Mouse (Mus musculus) granulocyte monocyte progenitor cell, adult 5-6 weeks (primary cell): ENCODE data around the gene Ginm1. TPM values are rescaled to one million over a fixed set of nuclear protein-coding genes. Genes with fewer than 3 reads are reported as not detected.
"Not testable (repeated sequence)": the region's sequence is repeated elsewhere in the genome, so short reads cannot be mapped to it uniquely, and the experiment has no call there.

ENCODE experiments used
- ATAC-seq: replicated peaks from 2 replicates; pipeline ENCODE4 v1.8.0; 2016; ENCODE audit warnings: mild to moderate bottlenecking, moderate TSS enrichment, inconsistent platforms; ENCODE audit not compliant: poor library complexity, severe bottlenecking
- total RNA-seq, 2 experiments: library from RNA; stranded (forward) in 1 of 2; stranded (reverse) in 1 of 2; fragments of 200-712, 200-1000 nt in 1 of 2; fragments of >200 nt in 1 of 2; fragmentation: Nextera tagmentation in 1 of 2; gene quantifications; 2 replicates each; pipeline ENCODE4 v1.2.3; 2014 to 2017

Gene Ginm1
- total RNA-seq, 2 experiments from 2014 or later: 32.2 to 40.5 TPM

DNA sequence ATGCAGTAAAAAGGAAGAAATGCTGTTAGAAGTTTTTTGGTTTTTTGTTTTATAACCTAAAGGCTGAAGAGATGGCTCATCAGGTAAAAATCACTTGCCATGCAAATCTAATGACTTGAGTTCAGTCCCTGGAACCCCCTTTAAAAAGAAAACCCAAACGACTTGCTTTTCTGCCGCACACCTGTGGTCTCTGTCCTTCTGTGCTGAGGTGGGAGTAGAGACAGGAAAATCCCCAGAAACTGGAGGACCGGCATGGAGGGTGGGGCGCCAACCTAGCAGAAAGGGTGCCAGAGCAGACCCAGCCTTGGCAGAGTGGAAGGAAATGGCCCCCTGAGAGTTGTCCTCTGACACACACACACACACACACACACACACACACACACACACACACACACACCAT is 26.1 kb upstream of the Ginm1 start:
- no peak for ATAC-seq

DNA sequence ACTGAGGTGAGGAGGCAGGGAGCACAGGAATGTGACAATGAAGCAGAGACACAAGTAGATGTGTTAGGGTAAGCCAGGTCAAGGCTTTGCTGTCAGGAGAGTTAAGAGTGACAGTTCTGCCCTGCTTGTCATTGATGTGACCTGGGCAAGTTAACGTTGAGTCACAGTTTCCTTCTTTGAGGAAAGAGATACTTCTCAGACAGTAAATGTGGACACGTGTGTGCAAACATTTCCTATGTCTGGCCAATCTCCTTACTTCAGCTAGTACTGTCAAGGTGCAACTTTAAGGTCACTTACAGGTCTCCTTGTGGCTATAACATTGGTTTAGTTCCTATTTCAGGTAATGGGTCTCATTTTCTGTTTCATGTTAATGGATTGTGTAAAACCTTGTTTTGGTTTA is 23.9 kb upstream of the Ginm1 start:
- ATAC-seq: no peak

DNA sequence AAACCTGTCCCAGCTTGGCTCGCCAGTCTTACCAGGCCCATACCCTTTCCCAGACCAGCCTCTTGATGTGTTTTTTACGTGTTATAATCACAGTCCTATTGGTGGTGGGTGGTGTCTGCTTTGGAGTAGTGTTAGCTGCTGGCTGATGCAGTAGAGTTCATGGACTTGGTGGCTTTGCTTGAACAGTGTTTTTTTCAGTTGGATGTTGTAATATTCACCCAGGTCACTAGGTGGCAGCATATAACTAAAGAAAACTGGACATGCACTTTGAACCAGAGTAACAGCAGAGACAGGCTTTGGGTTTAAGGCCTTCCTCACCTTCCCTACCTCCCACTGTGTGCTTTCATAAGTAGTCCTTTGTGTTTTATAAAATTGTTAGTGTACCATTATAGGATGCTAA is 17.3 kb upstream of the Ginm1 start:
- peak; percentile 81 for ATAC-seq

DNA sequence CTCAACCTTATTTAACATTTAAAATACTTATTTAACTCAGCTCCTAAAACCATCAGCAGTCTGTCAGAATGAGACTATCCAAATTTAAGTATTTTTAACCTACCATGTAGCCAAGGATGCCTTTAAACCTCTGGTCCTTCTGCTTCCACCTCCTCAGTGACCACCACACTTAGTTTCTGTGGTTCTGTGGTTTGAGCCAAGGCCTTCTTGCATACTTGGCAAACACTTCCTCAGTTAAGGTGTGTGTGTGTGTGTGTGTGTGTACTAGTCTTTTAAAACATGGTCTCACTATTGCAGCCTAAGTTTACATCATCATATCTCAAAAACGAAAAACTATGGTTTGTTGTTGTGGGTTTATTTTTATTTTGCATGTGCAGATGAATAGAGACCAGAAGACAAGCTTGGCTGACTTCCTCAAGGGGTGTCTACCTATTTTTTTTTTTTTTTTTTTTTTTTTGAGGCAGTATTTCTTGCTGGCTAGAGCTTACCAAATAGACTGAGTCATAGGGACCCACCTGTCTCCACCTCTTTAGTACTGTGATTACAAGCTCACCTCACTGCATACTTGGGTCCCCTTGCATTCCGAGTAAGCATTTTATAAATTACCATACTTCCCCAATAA is 10.0 kb upstream of the Ginm1 start:
- peak; percentile 68 for ATAC-seq

DNA sequence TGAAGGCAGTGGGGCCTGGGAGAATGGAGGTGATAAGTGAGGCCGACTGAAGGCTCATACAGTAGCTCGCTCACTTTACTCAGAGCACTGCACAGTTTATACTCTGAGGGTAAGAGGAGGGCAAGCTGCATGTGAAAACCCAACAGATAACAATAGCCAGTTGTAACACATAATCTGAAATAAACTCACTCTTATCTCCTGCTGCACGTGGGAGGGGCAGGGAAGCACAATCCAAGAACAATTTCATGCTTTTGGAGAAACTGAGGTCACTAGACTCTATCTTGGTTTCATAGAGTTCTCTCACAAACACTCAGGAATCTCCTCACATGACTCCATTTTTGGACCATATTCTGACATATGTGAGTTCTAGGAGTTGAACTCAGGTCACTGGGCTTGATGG is 8.6 kb upstream of the Ginm1 start:
- no peak for ATAC-seq

DNA sequence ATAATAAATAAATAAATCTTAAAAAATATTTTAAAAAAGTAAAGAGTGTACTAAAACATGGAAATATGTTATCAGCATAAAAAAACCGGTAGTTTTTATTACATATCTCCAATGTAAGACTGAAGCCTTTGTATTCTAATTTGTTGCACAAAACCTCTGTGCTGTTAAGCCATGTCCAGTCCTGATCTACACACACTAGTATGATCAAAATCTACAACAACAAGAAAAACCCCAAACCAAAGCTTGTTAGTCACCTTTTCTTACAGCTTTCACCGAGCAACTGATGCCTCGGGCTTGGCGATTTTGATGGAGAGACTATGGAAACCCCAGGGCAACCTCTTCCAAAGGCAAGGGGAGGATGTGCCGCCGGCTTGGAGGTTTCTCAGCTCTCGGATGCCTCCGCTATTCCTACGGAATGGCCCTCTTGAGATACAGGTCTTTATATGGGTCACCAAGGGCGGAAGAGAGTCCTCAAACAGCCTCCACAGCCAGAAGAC is 322 bp downstream of the Ginm1 start:
- no peak for ATAC-seq

DNA sequence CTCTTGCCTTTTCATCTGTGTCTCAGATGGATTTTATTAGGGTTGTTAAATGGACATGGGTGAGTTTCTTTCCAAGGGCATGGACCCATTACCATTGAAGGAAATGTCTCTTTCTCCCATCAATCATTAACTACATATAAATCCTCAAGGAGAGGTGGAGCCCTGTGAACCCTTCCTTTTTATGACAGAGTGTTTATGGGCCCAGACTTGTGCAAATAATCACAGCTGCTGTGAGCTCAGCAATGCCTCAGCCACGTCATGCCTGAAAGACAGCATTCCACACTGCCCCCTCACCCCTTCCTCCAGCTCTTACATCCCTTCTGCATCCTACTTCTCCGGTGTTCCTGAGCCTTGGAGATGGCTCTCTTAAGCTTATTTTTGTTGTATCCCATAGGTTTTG is 5.3 kb downstream of the Ginm1 start:
- no peak for ATAC-seq

DNA sequence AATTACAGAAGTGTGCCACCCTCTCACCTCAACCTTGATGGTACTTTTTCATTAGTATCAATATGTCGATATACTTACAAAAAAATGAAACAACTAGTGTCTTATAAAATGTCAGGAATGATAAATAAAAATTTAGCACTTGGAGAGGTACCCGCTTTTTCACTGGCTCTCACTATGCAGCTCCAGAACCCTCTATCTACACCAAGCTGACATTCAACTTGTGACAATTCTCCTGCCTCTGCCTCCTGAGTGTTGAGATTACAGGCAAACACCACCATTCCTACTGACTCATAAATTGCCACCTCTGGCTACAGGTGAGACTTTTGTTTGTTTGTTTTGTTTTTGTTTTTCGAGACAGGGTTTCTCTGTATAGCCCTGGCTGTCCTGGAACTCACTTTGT is 11.4 kb downstream of the Ginm1 start:
- no peak for ATAC-seq

DNA sequence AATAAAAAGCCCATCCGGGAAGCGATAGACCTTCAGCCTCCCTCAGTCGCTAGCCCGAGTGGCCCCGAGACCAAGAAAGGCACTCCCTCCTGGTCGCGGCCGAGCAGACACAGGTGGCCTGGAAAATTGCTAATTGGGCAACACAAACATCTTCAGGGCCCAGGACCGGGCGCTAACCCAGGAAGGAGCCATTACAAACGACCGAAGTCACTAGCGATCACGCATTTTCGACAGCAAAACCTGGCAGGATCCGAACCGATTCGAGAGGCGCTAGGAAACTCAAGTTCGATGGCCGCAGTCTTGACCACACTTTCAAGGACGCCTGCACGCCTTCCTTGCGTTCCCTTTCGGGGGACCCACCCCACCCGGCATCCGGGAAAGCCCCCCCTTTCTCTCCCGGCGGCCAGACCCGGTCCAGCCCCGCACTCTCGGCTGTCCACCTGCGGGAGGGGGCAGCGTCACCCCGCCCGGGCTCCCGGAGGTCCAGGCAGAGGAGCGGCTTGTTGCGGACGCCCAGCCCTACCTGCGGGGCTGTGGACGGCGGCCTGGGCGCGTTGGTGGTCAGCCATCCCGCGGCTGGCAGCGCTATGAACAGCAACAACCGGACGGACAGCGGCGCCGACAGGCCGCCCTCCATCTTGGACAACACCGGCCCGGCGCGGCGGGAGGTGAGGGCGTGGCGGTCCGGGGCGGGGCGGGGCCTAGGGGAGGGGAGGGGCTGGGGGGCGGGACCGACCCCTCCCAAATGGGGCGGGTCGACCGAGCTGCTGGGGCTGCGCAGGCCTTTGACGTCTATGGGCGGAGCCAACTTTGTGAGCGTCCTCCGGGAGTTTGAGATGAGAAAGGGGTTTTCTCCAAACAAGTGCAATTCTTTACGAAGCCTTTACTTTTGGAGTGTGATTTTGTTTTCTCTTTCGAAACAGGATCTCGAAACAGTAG is 12.1 kb downstream of the Ginm1 start:
- peak; percentile 94 for ATAC-seq

DNA sequence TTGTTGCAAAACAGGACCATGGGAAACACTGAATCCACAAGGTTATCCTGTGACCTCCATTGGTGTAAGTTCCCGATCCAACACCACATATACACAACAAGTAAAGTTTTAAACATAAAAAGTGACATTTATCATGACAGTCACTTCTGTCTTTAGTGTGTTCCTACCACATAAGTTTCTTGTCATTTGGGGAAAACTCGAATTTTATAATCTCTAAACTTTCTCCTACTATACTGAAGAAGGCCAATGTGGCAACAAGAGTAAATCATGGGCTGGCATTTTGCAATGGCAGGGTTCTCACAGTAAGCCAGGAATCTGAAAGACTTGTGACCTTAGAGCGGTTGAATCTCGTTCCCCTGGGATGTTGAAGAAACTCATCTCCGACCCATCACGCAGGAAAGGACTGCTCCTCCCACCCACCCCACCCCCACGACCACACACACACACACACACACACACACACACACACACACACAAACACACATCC is 12.8 kb downstream of the Ginm1 start:
- no peak for ATAC-seq

DNA sequence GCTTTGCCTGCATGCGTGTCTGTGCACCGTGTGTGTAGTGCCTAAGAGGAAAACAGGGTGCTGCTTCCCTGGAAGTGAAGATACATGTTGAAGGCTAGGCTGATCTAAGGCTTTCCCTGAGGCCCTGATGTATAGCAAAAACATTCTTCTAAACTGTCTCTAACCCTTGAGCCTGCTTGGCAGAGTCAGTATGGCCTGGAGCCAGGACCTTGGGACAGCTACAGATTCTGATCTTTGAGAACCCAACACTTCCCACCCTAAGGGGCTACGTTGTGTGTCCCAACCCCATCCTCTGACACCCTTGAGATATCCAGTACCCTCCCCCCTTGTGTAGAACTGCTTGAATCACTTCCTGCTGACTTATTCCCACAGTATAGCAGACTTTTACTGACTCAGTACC is 14.3 kb downstream of the Ginm1 start:
- ATAC-seq: no peak

DNA sequence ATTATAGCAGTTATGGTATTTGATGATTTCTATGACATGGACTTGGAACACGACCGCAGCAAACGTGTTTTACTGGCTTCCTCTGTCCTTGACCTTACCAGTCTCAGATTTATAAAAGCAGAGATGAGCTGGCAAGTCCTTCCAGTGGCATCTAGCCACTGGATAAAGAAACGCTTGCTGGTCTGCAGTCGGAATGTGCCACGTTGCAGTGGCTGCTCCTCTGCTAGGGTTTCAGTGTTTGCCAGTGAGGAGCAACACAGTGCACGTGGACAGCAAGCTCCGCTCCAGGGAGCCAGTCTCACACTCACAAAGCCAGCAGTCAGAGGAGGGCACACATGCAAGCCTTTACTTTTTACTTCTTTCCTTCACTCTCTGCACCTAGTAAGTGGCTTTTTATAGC is 17.2 kb downstream of the Ginm1 start:
- no peak for ATAC-seq

DNA sequence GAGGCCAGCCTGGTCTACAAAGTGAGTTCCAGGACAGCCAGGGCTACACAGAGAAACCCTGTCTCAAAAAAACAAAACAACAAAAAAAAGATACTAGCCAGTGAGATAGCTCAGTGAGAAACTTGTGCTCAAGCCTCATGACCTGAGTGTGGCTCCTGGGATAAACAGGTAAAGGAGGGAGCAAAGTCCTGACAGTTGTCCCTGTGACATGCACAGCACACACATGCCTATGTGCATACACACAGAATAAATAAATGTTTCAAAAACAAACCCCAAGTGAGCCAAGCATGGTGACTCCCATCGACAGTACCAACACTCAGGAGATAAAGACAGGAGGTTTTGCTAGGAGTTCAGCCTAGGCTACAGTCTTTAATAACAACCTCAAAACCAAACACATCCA is 19.9 kb downstream of the Ginm1 start:
- ATAC-seq: no peak

DNA sequence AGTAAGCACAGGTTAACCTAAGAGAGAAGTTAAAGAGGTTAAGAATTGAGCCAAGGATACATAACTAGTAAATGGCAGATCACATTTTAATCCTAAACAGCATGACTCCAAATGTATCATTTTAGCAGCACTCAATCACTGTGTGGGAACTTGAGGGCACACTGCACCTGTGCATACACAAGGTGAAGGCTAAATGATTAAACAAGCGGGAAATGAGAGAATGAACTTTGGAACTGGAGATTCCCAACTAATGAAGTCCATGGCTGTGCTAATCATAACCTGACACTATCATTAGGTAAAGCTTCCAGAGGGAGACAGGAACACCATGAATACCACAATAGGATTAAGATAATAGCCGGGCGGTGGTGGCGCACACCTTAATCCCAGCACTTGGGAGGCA is 20.3 kb downstream of the Ginm1 start:
- ATAC-seq: no peak

DNA sequence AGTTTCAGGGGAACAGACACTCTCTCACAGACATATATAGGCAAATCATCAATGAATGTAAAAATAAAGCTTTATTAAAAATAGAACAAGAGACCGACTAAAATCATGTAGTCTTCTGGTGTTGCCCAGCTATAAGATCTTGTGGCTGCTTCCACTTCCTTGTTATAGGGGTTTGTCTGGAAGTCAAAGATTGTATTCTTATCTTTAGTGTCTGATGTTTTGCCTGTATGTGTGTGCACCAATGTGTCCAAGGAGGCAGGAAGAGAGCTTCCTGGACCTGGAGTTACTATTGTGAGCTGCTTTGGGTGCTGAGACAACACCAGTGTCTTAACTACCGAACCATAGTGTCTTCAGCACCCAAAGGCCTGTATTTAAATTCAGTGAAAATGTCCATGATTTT is 35.1 kb downstream of the Ginm1 start:
- ATAC-seq: no peak

DNA sequence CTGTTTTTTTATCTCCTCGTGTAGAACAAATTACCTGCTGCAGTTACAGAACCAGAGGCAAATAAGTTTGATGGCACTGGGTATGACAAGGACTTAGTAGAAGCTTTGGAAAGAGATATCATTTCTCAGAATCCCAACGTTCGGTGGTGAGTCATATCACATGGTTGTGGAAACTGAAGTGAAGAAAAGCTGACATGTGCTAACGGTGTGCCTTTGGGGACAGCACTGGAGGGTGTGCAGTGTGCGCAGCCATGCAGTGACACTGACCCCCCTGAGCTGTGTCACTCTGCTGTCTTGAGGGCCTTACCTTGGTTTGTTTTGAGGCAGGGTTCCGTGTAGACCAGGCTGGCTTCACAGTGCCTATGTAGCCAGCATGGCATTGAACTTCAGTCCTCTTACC is 43.9 kb downstream of the Ginm1 start:
- ATAC-seq: no peak

DNA sequence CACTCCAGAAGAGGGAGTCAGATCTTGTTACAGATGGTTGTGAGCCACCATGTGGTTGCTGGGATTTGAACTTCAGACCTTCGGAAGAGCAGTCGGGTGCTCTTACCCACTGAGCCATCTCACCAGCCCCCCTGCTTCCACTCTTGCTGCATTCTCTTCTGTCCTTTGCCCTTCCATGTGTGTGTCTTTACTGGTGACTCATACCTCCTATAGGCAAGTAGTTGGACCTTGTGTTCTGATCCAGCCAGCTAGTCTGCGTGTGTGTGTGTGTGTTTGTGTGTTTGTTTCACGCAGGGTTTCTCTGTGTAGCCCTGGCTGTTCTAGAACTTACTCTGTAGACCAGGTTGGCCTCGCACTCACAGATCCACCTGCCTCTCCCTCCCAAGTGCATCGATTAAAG is 47.1 kb downstream of the Ginm1 start:
- ATAC-seq: not testable (repeated sequence)

DNA sequence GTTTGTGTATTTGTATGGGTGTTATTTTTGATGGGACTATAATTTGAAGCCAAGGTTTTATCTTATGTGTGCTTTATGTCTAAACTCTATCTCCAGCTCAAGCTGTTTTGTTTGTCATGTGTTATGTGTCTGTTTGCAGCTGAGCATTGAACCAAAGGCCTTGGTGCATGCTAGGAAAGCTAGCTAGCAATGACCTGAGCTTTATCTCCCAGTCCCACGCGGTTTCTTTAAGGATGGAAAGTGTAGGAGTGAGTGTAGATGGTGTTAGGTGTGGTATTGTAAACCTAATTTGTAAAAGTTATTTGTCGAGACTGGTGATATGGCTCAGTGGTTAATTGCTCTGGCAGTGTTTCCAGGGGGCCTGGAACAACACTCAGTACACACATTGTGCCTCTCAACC is 54.7 kb downstream of the Ginm1 start:
- no peak for ATAC-seq

DNA sequence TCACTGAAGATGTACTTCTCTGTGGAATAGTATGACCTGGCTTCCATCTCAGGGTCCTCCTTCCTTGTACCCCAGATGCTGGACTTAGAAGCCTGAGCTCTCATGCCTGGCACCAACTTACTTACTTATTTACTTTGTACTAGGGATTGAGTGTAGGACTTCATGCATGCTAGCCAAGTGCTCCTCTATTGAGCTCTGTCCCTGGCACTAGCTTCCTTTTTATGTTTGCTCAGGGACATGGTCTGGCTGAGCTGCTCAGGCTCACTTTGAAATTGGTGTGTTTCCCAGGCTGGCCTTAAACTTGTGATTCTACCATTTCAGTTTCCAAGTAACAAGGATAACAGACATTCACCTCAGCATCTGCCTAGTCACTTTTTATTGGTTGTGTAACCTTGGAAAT is 55.5 kb downstream of the Ginm1 start:
- ATAC-seq: no peak

DNA sequence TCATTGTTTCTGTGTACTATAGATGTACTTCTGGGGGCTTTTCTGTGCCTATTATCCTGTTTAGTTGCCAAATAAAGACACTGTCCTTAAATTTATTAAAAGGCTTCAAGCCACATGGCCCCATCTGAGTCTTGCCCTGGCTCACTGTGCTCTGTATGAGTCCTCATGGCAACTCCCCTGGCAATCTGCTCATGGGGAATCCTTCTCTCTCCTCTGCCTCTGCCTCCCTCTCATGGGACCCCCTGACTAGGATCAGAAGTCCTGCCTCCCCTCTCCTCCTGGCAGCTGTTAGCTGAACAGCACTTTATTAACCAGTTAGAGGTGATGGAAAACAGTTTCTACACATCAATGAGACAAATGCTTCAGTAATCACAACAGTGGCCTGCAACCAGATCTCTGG is 61.0 kb downstream of the Ginm1 start:
- ATAC-seq: no peak

DNA sequence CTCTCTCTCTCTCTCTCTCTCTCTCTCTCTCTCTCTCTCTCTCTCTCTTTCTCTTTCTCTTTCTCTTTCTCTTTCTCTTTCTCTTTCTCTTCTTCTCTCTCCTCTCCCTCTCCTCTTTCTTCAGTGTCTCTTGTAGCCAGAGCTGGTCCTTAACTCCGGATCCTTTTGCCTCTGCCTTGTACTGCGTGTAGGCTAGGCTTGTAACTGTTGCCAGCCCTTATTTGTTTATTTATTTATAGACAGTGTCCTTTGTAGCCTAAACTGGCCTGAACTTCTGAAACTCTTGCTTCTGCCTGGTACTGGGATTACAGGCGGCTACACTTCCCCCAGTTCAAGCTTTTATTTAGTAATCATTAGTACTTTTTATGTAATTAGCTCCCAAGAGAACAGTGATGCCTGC is 65.6 kb downstream of the Ginm1 start:
- 0 out of 2 replicates have a peak, but pooled peaks have one; percentile 4 for ATAC-seq

DNA sequence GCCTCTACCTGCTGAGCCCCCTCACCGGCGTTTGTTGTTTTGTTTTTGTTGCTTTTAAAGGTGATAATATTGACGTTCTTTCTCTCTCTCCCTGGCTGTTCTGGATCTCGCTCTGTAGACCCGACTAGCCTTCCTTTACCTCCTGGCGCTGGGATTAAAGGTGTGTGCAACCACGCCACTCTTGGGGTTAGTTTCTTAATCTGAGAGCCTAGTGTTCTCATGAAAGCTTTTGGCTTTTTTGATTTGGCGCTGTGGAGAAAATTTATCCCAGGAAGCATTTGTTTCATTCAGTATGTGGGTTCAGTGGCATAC is 66.2 kb downstream of the Ginm1 start:
- no peak for ATAC-seq
